Mouse (Mus musculus) megakaryocyte, embryonic 14.5 days (primary cell): ENCODE data around the gene Sptbn1.

Source experiments
- FLI1 ChIP-seq: IDR thresholded peaks from 2 replicates; pipeline ENCODE4 v1.6.1; 2012; ENCODE audit warnings: low read length, inconsistent platforms, mixed read lengths
- GATA1 ChIP-seq: IDR thresholded peaks from 3 replicates; pipeline ENCODE4 v1.6.1; 2012; ENCODE audit warnings: mixed read lengths, low read length, inconsistent platforms, borderline replicate concordance

DNA sequence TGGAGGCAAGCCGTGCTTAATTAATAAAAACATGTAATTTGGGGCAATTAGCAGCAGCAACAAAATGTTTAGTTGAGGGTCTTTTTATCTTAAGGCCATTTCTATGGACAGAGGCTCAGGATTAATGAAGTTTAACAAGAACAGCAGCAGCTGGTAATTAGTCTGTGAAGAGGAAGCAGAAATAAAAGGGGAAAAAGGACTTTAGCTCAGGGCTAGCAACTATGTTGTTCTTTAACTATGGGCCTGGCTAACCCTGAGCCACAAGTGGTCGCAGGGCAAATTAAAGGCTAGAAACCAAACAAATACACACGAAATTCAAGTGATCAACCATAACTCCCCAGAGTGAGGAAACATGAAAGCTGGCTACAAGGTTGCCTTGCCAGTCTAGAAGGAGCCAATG is 91.9 kb downstream of the Sptbn1 start:
- TF ChIP-seq GATA1: no peak
- no peak for TF ChIP-seq FLI1
